Comparison of ENCODE assay signal across 22 mouse cellular contexts in the genomic region with DNA sequence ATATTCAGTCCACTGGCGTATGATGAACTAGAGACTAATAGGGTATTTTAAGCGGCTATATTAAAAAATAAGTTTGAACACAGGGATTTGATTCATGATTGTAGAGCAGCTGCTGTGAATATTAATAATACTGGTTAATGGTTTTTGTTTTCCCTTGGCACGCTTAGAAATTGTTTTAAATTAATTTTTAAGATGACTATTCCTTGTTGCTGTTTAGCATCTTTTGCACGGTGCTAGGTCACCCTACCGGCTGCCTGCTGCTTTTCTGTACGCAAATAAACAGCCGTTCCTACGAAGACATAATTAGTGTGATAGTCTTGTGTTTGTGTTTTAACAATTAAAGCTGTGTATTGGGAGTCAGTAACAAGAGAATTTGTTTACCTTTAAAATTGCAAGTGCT.
DNase-seq lines count a peak whose midpoint lies in the region; ATAC-seq and TF ChIP-seq lines count a peak whose summit lies in the region.
"Had no signal": no experiment of that assay in that cellular context is flagged by ENCODE, and none has a peak within 500 bp of the region (broad histone marks: within the 10 kb centered on the region; RNA-seq: fewer than 3 reads in every experiment).

No protein-coding gene starts in this region.

- 0 out of 2 replicates have a peak, but pooled peaks have one; percentile 54 for ATAC-seq in hindbrain, embryonic 15.5 days (ENCODE audit: low FRiP score, low read depth)
- ATAC-seq in hindbrain, embryonic 12.5 days (ENCODE audit: low FRiP score) = no peak
- ATAC-seq in neural tube, embryonic 14.5 days (ENCODE audit: low read depth) = peak; percentile 83
- no peak for ATAC-seq in forebrain, embryonic 15.5 days (replicated peaks)
- ATAC-seq: CD4-positive, CD25-positive, alpha-beta regulatory T cell, adult 4 months; forebrain, embryonic 14.5 days; intestine, postnatal 0 days had no signal

- WGBS in hindbrain, embryonic 15.5 days = 62% methylated on average over 8 of the region's 8 CpGs
- WGBS in hindbrain, embryonic 12.5 days = 86% methylated on average over 8 of the region's 8 CpGs
- WGBS in neural tube, embryonic 14.5 days = 61% methylated on average over 8 of the region's 8 CpGs
- WGBS in forebrain, embryonic 15.5 days = 82% methylated on average over 8 of the region's 8 CpGs

- H3K4me2 ChIP-seq in hindbrain, embryonic 15.5 days = no peak overlapping the region
- H3K4me2 ChIP-seq in hindbrain, embryonic 12.5 days (replicated peaks) = no peak overlapping the region
- H3K4me2 ChIP-seq in neural tube, embryonic 14.5 days (ENCODE audit: low read depth, low read length) = no peak overlapping the region
- no peak overlapping the region for H3K4me2 ChIP-seq in forebrain, embryonic 15.5 days (replicated peaks)
- H3K4me2 ChIP-seq: heart, embryonic 12.5 days; heart, embryonic 15.5 days had no signal

- no peak for TF ChIP-seq CTCF in brain, embryonic 14.5 days (IDR thresholded peaks at IDR 0.05; ENCODE audit: borderline replicate concordance, extremely low read depth, insufficient read depth, insufficient read length)

- no peak overlapping the region for H3K4me3 ChIP-seq in hindbrain, embryonic 15.5 days
- no peak overlapping the region for H3K4me3 ChIP-seq in hindbrain, embryonic 12.5 days
- no peak overlapping the region for H3K4me3 ChIP-seq in neural tube, embryonic 14.5 days (ENCODE audit: low read depth, low read length)
- no peak overlapping the region for H3K4me3 ChIP-seq in forebrain, embryonic 15.5 days
- H3K4me3 ChIP-seq: forebrain, embryonic 10.5 days; heart, embryonic 12.5 days; heart, embryonic 15.5 days had no signal

- TF ChIP-seq POLR2A in brain, embryonic 14.5 days (IDR thresholded peaks at IDR 0.05; ENCODE audit: borderline replicate concordance, extremely low read depth, insufficient read depth, insufficient read length, poor library complexity, severe bottlenecking) = no peak

- H3K9me3 ChIP-seq in hindbrain, embryonic 15.5 days = no peaks in the 10 kb centered on the region
- H3K9me3 ChIP-seq in hindbrain, embryonic 12.5 days (replicated peaks) = no peaks in the 10 kb centered on the region
- H3K9me3 ChIP-seq in neural tube, embryonic 14.5 days (ENCODE audit: control insufficient read depth, low read length) = no peaks in the 10 kb centered on the region
- H3K9me3 ChIP-seq in forebrain, embryonic 15.5 days = no peaks in the 10 kb centered on the region
- H3K9me3 ChIP-seq: forebrain, embryonic 10.5 days; heart, embryonic 12.5 days; heart, embryonic 15.5 days had no signal

- no peaks in the 10 kb centered on the region for H3K4me1 ChIP-seq in hindbrain, embryonic 15.5 days (replicated peaks)
- no peaks in the 10 kb centered on the region for H3K4me1 ChIP-seq in hindbrain, embryonic 12.5 days
- H3K4me1 ChIP-seq in neural tube, embryonic 14.5 days (ENCODE audit: control insufficient read depth, insufficient read depth, low read length) = no peaks in the 10 kb centered on the region
- H3K4me1 ChIP-seq in forebrain, embryonic 15.5 days = no peaks in the 10 kb centered on the region
- H3K4me1 ChIP-seq: forebrain, embryonic 10.5 days; heart, embryonic 12.5 days; heart, embryonic 15.5 days had no signal

- no peaks in the 10 kb centered on the region for H3K27me3 ChIP-seq in hindbrain, embryonic 15.5 days
- no peaks in the 10 kb centered on the region for H3K27me3 ChIP-seq in hindbrain, embryonic 12.5 days
- no peaks in the 10 kb centered on the region for H3K27me3 ChIP-seq in neural tube, embryonic 14.5 days (ENCODE audit: control insufficient read depth, insufficient read depth, low read length)
- no peaks in the 10 kb centered on the region for H3K27me3 ChIP-seq in forebrain, embryonic 15.5 days
- H3K27me3 ChIP-seq: heart, embryonic 12.5 days; heart, embryonic 15.5 days had no signal

- no peak overlapping the region for H3K9ac ChIP-seq in hindbrain, embryonic 15.5 days
- no peak overlapping the region for H3K9ac ChIP-seq in hindbrain, embryonic 12.5 days
- no peak overlapping the region for H3K9ac ChIP-seq in neural tube, embryonic 14.5 days (replicated peaks; ENCODE audit: low read depth, low read length)
- no peak overlapping the region for H3K9ac ChIP-seq in forebrain, embryonic 15.5 days (replicated peaks)
- H3K9ac ChIP-seq: heart, embryonic 12.5 days; heart, embryonic 15.5 days had no signal

- DNase-seq in brain, adult 2 months (ENCODE audit: low read depth, low spot score) = peak; percentile 0
- peak; percentile 11 for DNase-seq in brain, embryonic 14.5 days (ENCODE audit: low read depth)
- no peak for DNase-seq in lung, postnatal 36 days
- DNase-seq: adrenal gland, adult 2 months; adrenal gland, postnatal 14 days; cerebellum, adult 18-20 months; cerebellum, adult 9-10 months; cerebellum, postnatal 14 days; gastrocnemius, postnatal 25 days; heart, adult 18-20 months; heart, postnatal 10 days; heart, postnatal 36 days had no signal

- no peaks in the 10 kb centered on the region for H3K36me3 ChIP-seq in hindbrain, embryonic 15.5 days
- no peaks in the 10 kb centered on the region for H3K36me3 ChIP-seq in hindbrain, embryonic 12.5 days
- no peaks in the 10 kb centered on the region for H3K36me3 ChIP-seq in neural tube, embryonic 14.5 days (ENCODE audit: control insufficient read depth, insufficient read depth, low read length)
- no peaks in the 10 kb centered on the region for H3K36me3 ChIP-seq in forebrain, embryonic 15.5 days
- H3K36me3 ChIP-seq: forebrain, embryonic 10.5 days; heart, embryonic 12.5 days; heart, embryonic 15.5 days had no signal

- H3K27ac ChIP-seq in hindbrain, embryonic 15.5 days (replicated peaks) = no peak overlapping the region
- no peak overlapping the region for H3K27ac ChIP-seq in hindbrain, embryonic 12.5 days
- H3K27ac ChIP-seq in neural tube, embryonic 14.5 days (ENCODE audit: low read depth, low read length) = no peak overlapping the region
- no peak overlapping the region for H3K27ac ChIP-seq in forebrain, embryonic 15.5 days (replicated peaks)
- H3K27ac ChIP-seq: forebrain, embryonic 10.5 days; heart, embryonic 15.5 days had no signal

Comparison
In these comparisons a context has a peak if more than half of its experiments do, and no peak if none do; other contexts are left out.
1. ATAC-seq: peak in hindbrain, embryonic 15.5 days (single experiment) and neural tube, embryonic 14.5 days (single experiment); none in hindbrain, embryonic 12.5 days (single experiment) and forebrain, embryonic 15.5 days (single experiment).